ENCODE assay signal across 9 mouse cellular contexts in genomic region chr11:75014816-75015215, GRCm38 (mm10).
A peak's percentile ranks its signal among the peaks of the same experiment; 100 is the strongest.
DNase-seq lines count a peak whose midpoint lies in the region; ATAC-seq and TF ChIP-seq lines count a peak whose summit lies in the region.
"Had no signal": no experiment of that assay in that cellular context is flagged by ENCODE, and none has a peak within 500 bp of the region (broad histone marks: within the 10 kb centered on the region; RNA-seq: fewer than 3 reads in every experiment).

No protein-coding gene starts in this region.

- intact Hi-C loops in left cerebral cortex, postnatal 4 days (cut with DNase I) = no loop called here
- intact Hi-C loops in gastrocnemius, postnatal 14 days (cut with DNase I; ENCODE audit: low total_unique reads) = no loop called here

- TF ChIP-seq POLR2A in cerebellum, adult 2 months (IDR thresholded peaks at IDR 0.05; ENCODE audit: borderline replicate concordance, insufficient read depth, low read length) = no peak

- peaks cover 9% of the 10 kb centered on the region for H3K4me1 ChIP-seq in cerebellum, adult 2 months (ENCODE audit: control insufficient read depth, insufficient read depth, low read length)
- H3K4me1 ChIP-seq in embryonic facial prominence, embryonic 14.5 days (ENCODE audit: control insufficient read depth, insufficient read depth, low read length) = peaks cover 45% of the 10 kb centered on the region
- peaks cover 65% of the 10 kb centered on the region for H3K4me1 ChIP-seq in limb, embryonic 12.5 days (replicated peaks)

- H3K36me3 ChIP-seq in embryonic facial prominence, embryonic 14.5 days (ENCODE audit: control insufficient read depth, insufficient read depth, low read length) = no peaks in the 10 kb centered on the region
- no peaks in the 10 kb centered on the region for H3K36me3 ChIP-seq in limb, embryonic 12.5 days

- no peaks in the 10 kb centered on the region for H3K9me3 ChIP-seq in embryonic facial prominence, embryonic 14.5 days (ENCODE audit: control insufficient read depth, low read length)
- no peaks in the 10 kb centered on the region for H3K9me3 ChIP-seq in limb, embryonic 12.5 days

- no peak overlapping the region for H3K9ac ChIP-seq in embryonic facial prominence, embryonic 14.5 days (ENCODE audit: low read depth, low read length)
- no peak overlapping the region for H3K9ac ChIP-seq in limb, embryonic 12.5 days (replicated peaks)

- TF ChIP-seq CTCF in cerebellum, adult 2 months (IDR thresholded peaks at IDR 0.05; ENCODE audit: borderline replicate concordance, insufficient read depth, low read depth, low read length) = no peak

- H3K4me3 ChIP-seq in cerebellum, adult 2 months (replicated peaks; ENCODE audit: insufficient read depth, low read depth, low read length) = no peak overlapping the region
- H3K4me3 ChIP-seq in embryonic facial prominence, embryonic 14.5 days (ENCODE audit: low read depth, low read length) = no peak overlapping the region
- H3K4me3 ChIP-seq in limb, embryonic 12.5 days (replicated peaks) = no peak overlapping the region

- no peaks in the 10 kb centered on the region for H3K27me3 ChIP-seq in cerebellum, adult 2 months (ENCODE audit: control insufficient read depth, insufficient read depth, low read length)
- no peaks in the 10 kb centered on the region for H3K27me3 ChIP-seq in embryonic facial prominence, embryonic 14.5 days (replicated peaks; ENCODE audit: control insufficient read depth, insufficient read depth, low read length)
- no peaks in the 10 kb centered on the region for H3K27me3 ChIP-seq in limb, embryonic 12.5 days
- H3K27me3 ChIP-seq: Patski had no signal

- peak overlapping the region; percentile 60 for H3K27ac ChIP-seq in cerebellum, adult 2 months (ENCODE audit: insufficient read depth, low read length)
- H3K27ac ChIP-seq in embryonic facial prominence, embryonic 14.5 days (replicated peaks; ENCODE audit: low read depth, low read length) = peak overlapping the region; percentile 91
- peak overlapping the region; percentile 91 for H3K27ac ChIP-seq in limb, embryonic 12.5 days

- no peak for ATAC-seq in embryonic facial prominence, embryonic 14.5 days (ENCODE audit: low read depth)
- ATAC-seq in limb, embryonic 12.5 days (ENCODE audit: insufficient number of reproducible peaks, insufficient read depth, low FRiP score, low TSS enrichment, low read depth) = no peak
- ATAC-seq: Patski had no signal

- 8% methylated on average over 4 of the region's 4 CpGs for WGBS in cerebellum, adult 2 months
- WGBS in embryonic facial prominence, embryonic 14.5 days = 72% methylated on average over 4 of the region's 4 CpGs
- WGBS in limb, embryonic 12.5 days = 75% methylated on average over 4 of the region's 4 CpGs

- no peak overlapping the region for H3K4me2 ChIP-seq in embryonic facial prominence, embryonic 14.5 days (ENCODE audit: low read depth, low read length)
- H3K4me2 ChIP-seq in limb, embryonic 12.5 days = no peak overlapping the region

- DNase-seq in left cerebral cortex, postnatal 4 days = peak; percentile 13
- no peak for DNase-seq in left cerebral cortex, adult 8-10 months (ENCODE audit: low spot score in 2 of 2)
- peak; percentile 72 to 83 for DNase-seq in cerebellum, adult 2 months
- DNase-seq in embryonic facial prominence, embryonic 14.5 days (ENCODE audit: low spot score) = no peak
- no peak for DNase-seq in MN1 (ENCODE audit: low spot score)
- no peak for DNase-seq in embryo, embryonic 10.5 days (ENCODE audit: low spot score)
- no peak for DNase-seq in gastrocnemius, postnatal 14 days

Comparison
In these comparisons a context has a peak if more than half of its experiments do, and no peak if none do; other contexts are left out.
1. DNase-seq: peak in left cerebral cortex, postnatal 4 days (single experiment) and cerebellum, adult 2 months (2 of 2); none in left cerebral cortex, adult 8-10 months (0 of 2), embryonic facial prominence, embryonic 14.5 days (single experiment), MN1 (single experiment), embryo, embryonic 10.5 days (single experiment) and gastrocnemius, postnatal 14 days (single experiment).
2. Peak in every context shown above with its lines, with median percentiles within 50 percentile points of each other: H3K27ac ChIP-seq.